Mouse (Mus musculus) hindbrain, embryonic 15.5 days (tissue): ENCODE data around the gene Ang2. TPM values are rescaled to one million over a fixed set of nuclear protein-coding genes. Genes with fewer than 3 reads are reported as not detected.
"Not testable (repeated sequence)": the region's sequence is repeated elsewhere in the genome, so short reads cannot be mapped to it uniquely, and the experiment has no call there.

Experiments
- ATAC-seq: fragments of 200-750 bp; cut with Nextera tagmentation; 2 replicates; pipeline ENCODE4 v1.8.0; 2017; ENCODE audit warnings: low read depth, moderate number of reproducible peaks, moderate TSS enrichment; ENCODE audit not compliant: low FRiP score
- H3K27ac ChIP-seq: fragments of 300-500 bp; sonication (generic); replicated peaks from 2 replicates; pipeline ENCODE4 v1.5.1; 2015; ENCODE audit warnings: mild to moderate bottlenecking, inconsistent platforms
- H3K27me3 ChIP-seq: fragments of 300-500 bp; sonication (generic); 2 replicates; pipeline ENCODE4 v1.6.1; 2015; ENCODE audit warnings: control low read depth, inconsistent platforms
- H3K36me3 ChIP-seq: fragments of 300-500 bp; sonication (generic); 2 replicates; pipeline ENCODE4 v1.6.1; 2015; ENCODE audit warnings: control low read depth, inconsistent platforms
- H3K4me1 ChIP-seq: fragments of 300-500 bp; sonication (generic); replicated peaks from 2 replicates; pipeline ENCODE4 v1.6.1; 2015; ENCODE audit warnings: control low read depth, inconsistent platforms
- H3K4me2 ChIP-seq: fragments of 300-500 bp; sonication (generic); 2 replicates; pipeline ENCODE4 v1.6.1; 2015; ENCODE audit warnings: moderate library complexity, mild to moderate bottlenecking, inconsistent platforms
- H3K4me3 ChIP-seq: fragments of 300-500 bp; sonication (generic); 2 replicates; pipeline ENCODE4 v1.5.1; 2015; ENCODE audit warnings: mild to moderate bottlenecking, inconsistent platforms
- H3K9ac ChIP-seq: fragments of 300-500 bp; sonication (generic); 2 replicates; pipeline ENCODE4 v1.6.1; 2015; ENCODE audit warnings: inconsistent platforms
- H3K9me3 ChIP-seq: fragments of 300-500 bp; sonication (generic); 2 replicates; pipeline ENCODE4 v1.6.1; 2016; ENCODE audit warnings: control low read depth, inconsistent platforms
- WGBS: fragments of 180-500 bp; shearing (Covaris S2); methylation state at CpG from one replicate; pipeline ENCODE4 v1.1.7; 2015; 5-methylcytosine and 5-hydroxymethylcytosine counted together
- polyA plus RNA-seq: library from polyadenylated mRNA; unstranded; fragments of >200 nt; fragmentation: Nextera tagmentation; extraction: Ambion mirVana; gene quantifications from 2 replicates; pipeline ENCODE4 v1.2.1, GENCODE M21; 2015

Ang2 gene
- polyA plus RNA-seq, 1 experiment from 2014 or later, result not detected

- WGBS, result 38% methylated on average over 4 of the region's 4 CpGs
- H3K27me3 ChIP-seq, H3K27ac ChIP-seq, H3K36me3 ChIP-seq, H3K4me2 ChIP-seq, H3K9ac ChIP-seq, H3K9me3 ChIP-seq, H3K4me1 ChIP-seq, H3K4me3 ChIP-seq: not testable (repeated sequence)
- 0 out of 2 replicates have a peak, but pooled peaks have one; percentile 47 for ATAC-seq
These were observed 26.0 kb downstream of the Ang2 start for GRCm38 (mm10) chr14:51172947-51173346.

GRCm38 (mm10) chr14:51172095-51172865 lies 26.7 kb downstream of the Ang2 start:
- H3K9ac ChIP-seq, H3K27ac ChIP-seq, H3K27me3 ChIP-seq, H3K4me1 ChIP-seq, H3K36me3 ChIP-seq, H3K4me2 ChIP-seq, ATAC-seq, H3K4me3 ChIP-seq, H3K9me3 ChIP-seq: not testable (repeated sequence)
- WGBS, result 40% methylated on average over 9 of the region's 9 CpGs

GRCm38 (mm10) chr14:51166068-51166467 lies 32.9 kb downstream of the Ang2 start:
- Histone ChIP-seq H3K4me1 (no peaks in the 10 kb centered on the region), H3K4me2 (no peak overlapping the region), H3K9ac (no peak overlapping the region), H3K27ac (no peak overlapping the region), H3K36me3 (no peaks in the 10 kb centered on the region), H3K27me3 (no peaks in the 10 kb centered on the region), H3K4me3 (no peak overlapping the region), H3K9me3 (no peaks in the 10 kb centered on the region)
- ATAC-seq, result no peak

GRCm38 (mm10) chr14:51165435-51165834 lies 33.5 kb downstream of the Ang2 start:
- H3K36me3 ChIP-seq, result no peaks in the 10 kb centered on the region
- ATAC-seq, result no peak
- H3K9ac ChIP-seq, result no peak overlapping the region
- no peaks in the 10 kb centered on the region for H3K9me3 ChIP-seq
- WGBS, result 96% methylated on average over 1 of the region's 1 CpGs
- H3K27me3 ChIP-seq, result no peaks in the 10 kb centered on the region
- H3K4me1 ChIP-seq, result no peaks in the 10 kb centered on the region
- no peak overlapping the region for H3K4me2 ChIP-seq
- H3K4me3 ChIP-seq, result no peak overlapping the region
- H3K27ac ChIP-seq, result no peak overlapping the region

GRCm38 (mm10) chr14:51163323-51163722 lies 35.6 kb downstream of the Ang2 start:
- WGBS, result 93% methylated on average over 6 of the region's 6 CpGs
- not testable (repeated sequence) for H3K27me3 ChIP-seq, H3K36me3 ChIP-seq, H3K27ac ChIP-seq, ATAC-seq, H3K9me3 ChIP-seq, H3K4me1 ChIP-seq, H3K9ac ChIP-seq, H3K4me2 ChIP-seq, H3K4me3 ChIP-seq

- H3K9ac ChIP-seq, H3K4me2 ChIP-seq, ATAC-seq, H3K9me3 ChIP-seq, H3K27me3 ChIP-seq, H3K27ac ChIP-seq, H3K4me1 ChIP-seq, H3K4me3 ChIP-seq, H3K36me3 ChIP-seq: not testable (repeated sequence)
- WGBS, result 91% methylated on average over 3 of the region's 3 CpGs
These were observed 37.0 kb downstream of the Ang2 start, which contains the start of gene Rnase2b for GRCm38 (mm10) chr14:51161976-51162375. TSS of gene Rnase2b (plus strand) at chr14:51162260.

- 96% methylated on average over 1 of the region's 1 CpGs for WGBS
- no peak overlapping the region for H3K4me2 ChIP-seq
- no peak overlapping the region for H3K27ac ChIP-seq
- no peaks in the 10 kb centered on the region for H3K27me3 ChIP-seq
- H3K9ac ChIP-seq, result no peak overlapping the region
- no peak overlapping the region for H3K4me3 ChIP-seq
- no peaks in the 10 kb centered on the region for H3K4me1 ChIP-seq
- H3K9me3 ChIP-seq, result no peaks in the 10 kb centered on the region
- ATAC-seq, result no peak
- H3K36me3 ChIP-seq, result no peaks in the 10 kb centered on the region
These were observed 41.9 kb downstream of the Ang2 start for GRCm38 (mm10) chr14:51157072-51157471.

GRCm38 (mm10) chr14:51156736-51157068 lies 42.2 kb downstream of the Ang2 start:
- H3K36me3 ChIP-seq, result no peaks in the 10 kb centered on the region
- no peaks in the 10 kb centered on the region for H3K4me1 ChIP-seq
- H3K4me2 ChIP-seq, result no peak overlapping the region
- ATAC-seq, result no peak
- no peaks in the 10 kb centered on the region for H3K27me3 ChIP-seq
- H3K9me3 ChIP-seq, result no peaks in the 10 kb centered on the region
- 63% methylated on average over 4 of the region's 4 CpGs for WGBS
- no peak overlapping the region for H3K27ac ChIP-seq
- H3K9ac ChIP-seq, result no peak overlapping the region
- H3K4me3 ChIP-seq, result no peak overlapping the region

- Histone ChIP-seq H3K27me3 (no peaks in the 10 kb centered on the region), H3K4me2 (no peak overlapping the region), H3K4me3 (no peak overlapping the region), H3K9me3 (no peaks in the 10 kb centered on the region), H3K27ac (no peak overlapping the region), H3K4me1 (no peaks in the 10 kb centered on the region), H3K36me3 (no peaks in the 10 kb centered on the region), H3K9ac (no peak overlapping the region)
- ATAC-seq, result no peak
- 92% methylated on average over 5 of the region's 5 CpGs for WGBS
These were observed 42.8 kb downstream of the Ang2 start for GRCm38 (mm10) chr14:51156056-51156735.

GRCm38 (mm10) chr14:51152249-51152870 lies 46.6 kb downstream of the Ang2 start:
- H3K27ac ChIP-seq, result no peak overlapping the region
- WGBS, result 88% methylated on average over 5 of the region's 5 CpGs
- H3K4me2 ChIP-seq, result no peak overlapping the region
- no peak overlapping the region for H3K4me3 ChIP-seq
- H3K36me3 ChIP-seq, result no peaks in the 10 kb centered on the region
- no peaks in the 10 kb centered on the region for H3K4me1 ChIP-seq
- no peaks in the 10 kb centered on the region for H3K9me3 ChIP-seq
- no peak for ATAC-seq
- H3K9ac ChIP-seq, result no peak overlapping the region
- no peaks in the 10 kb centered on the region for H3K27me3 ChIP-seq

- 84% methylated on average over 3 of the region's 3 CpGs for WGBS
- H3K4me3 ChIP-seq, result no peak overlapping the region
- no peaks in the 10 kb centered on the region for H3K4me1 ChIP-seq
- ATAC-seq, result no peak
- H3K9ac ChIP-seq, result no peak overlapping the region
- no peaks in the 10 kb centered on the region for H3K36me3 ChIP-seq
- no peaks in the 10 kb centered on the region for H3K9me3 ChIP-seq
- H3K27me3 ChIP-seq, result no peaks in the 10 kb centered on the region
- no peak overlapping the region for H3K4me2 ChIP-seq
- H3K27ac ChIP-seq, result no peak overlapping the region
These were observed 48.6 kb downstream of the Ang2 start for GRCm38 (mm10) chr14:51150206-51150831.

GRCm38 (mm10) chr14:51149164-51149563 lies 49.8 kb downstream of the Ang2 start:
- H3K27ac ChIP-seq, result no peak overlapping the region
- no peaks in the 10 kb centered on the region for H3K27me3 ChIP-seq
- no peaks in the 10 kb centered on the region for H3K9me3 ChIP-seq
- no peak for ATAC-seq
- WGBS, result 77% methylated on average over 5 of the region's 5 CpGs
- H3K4me2 ChIP-seq, result no peak overlapping the region
- H3K4me3 ChIP-seq, result no peak overlapping the region
- no peaks in the 10 kb centered on the region for H3K36me3 ChIP-seq
- no peaks in the 10 kb centered on the region for H3K4me1 ChIP-seq
- no peak overlapping the region for H3K9ac ChIP-seq
